Mouse (Mus musculus) erythroblast, embryonic 14.5 days (primary cell): ENCODE data around the gene Tspan18. TPM values are rescaled to one million over a fixed set of nuclear protein-coding genes. Genes with fewer than 3 reads are reported as not detected.

ENCODE experiments used
- H3K27me3 ChIP-seq: 2 replicates; pipeline ENCODE4 v1.6.1; 2012; ENCODE audit warnings: inconsistent platforms; ENCODE audit not compliant: control insufficient read depth
- H3K36me3 ChIP-seq: 2 replicates; pipeline ENCODE4 v1.6.1; 2012; ENCODE audit warnings: mild to moderate bottlenecking, inconsistent platforms; ENCODE audit not compliant: control insufficient read depth
- H3K4me1 ChIP-seq: 2 replicates; pipeline ENCODE4 v1.6.1; 2012; ENCODE audit warnings: inconsistent platforms; ENCODE audit not compliant: control insufficient read depth
- H3K4me3 ChIP-seq: replicated peaks from 2 replicates; pipeline ENCODE3; 2012; ENCODE audit warnings: moderate library complexity, mild to moderate bottlenecking, inconsistent platforms
- H3K9me3 ChIP-seq: 2 replicates; pipeline ENCODE4 v1.6.1; 2012; ENCODE audit warnings: low read length, inconsistent platforms, mixed read lengths; ENCODE audit not compliant: control insufficient read depth
- GATA1 ChIP-seq: IDR thresholded peaks from 2 replicates; pipeline ENCODE4 v1.6.1; 2012; ENCODE audit warnings: low read length, inconsistent platforms, mixed read lengths
- TAL1 ChIP-seq: IDR thresholded peaks from 3 replicates; pipeline ENCODE4 v1.6.1; 2012; ENCODE audit warnings: low read length, inconsistent platforms, mixed read lengths
- polyA plus RNA-seq: library from polyadenylated mRNA; stranded (reverse); fragments of >175 nt; gene quantifications from 2 replicates; pipeline ENCODE4 v1.2.3, GENCODE M21; 2012

Gene Tspan18
- polyA plus RNA-seq, 1 experiment = 0.50 TPM

- TF ChIP-seq GATA1 (no peak), TAL1 (no peak)
- Histone ChIP-seq H3K27me3 (peaks cover 56% of the 10 kb centered on the region), H3K4me1 (no peaks in the 10 kb centered on the region)
These were observed 156.0 kb downstream of the Tspan18 start for GRCm38 (mm10) chr2:93178313-93178677.

GRCm38 (mm10) chr2:93177668-93178312, 156.5 kb downstream of the Tspan18 start:
- no peaks in the 10 kb centered on the region for H3K9me3 ChIP-seq
- TF ChIP-seq GATA1 = no peak
- TF ChIP-seq TAL1 = no peak
- no peak overlapping the region for H3K4me3 ChIP-seq
- H3K4me1 ChIP-seq = no peaks in the 10 kb centered on the region
- H3K27me3 ChIP-seq = peaks cover 56% of the 10 kb centered on the region
- H3K36me3 ChIP-seq = no peaks in the 10 kb centered on the region

More at GRCm38 (mm10) chr2:93178313-93178677, 156.0 kb downstream of the Tspan18 start:
- Histone ChIP-seq H3K9me3 (no peaks in the 10 kb centered on the region), H3K4me3 (no peak overlapping the region), H3K36me3 (no peaks in the 10 kb centered on the region)

- H3K27me3 ChIP-seq = peaks cover 56% of the 10 kb centered on the region
- TF ChIP-seq TAL1 (no peak), GATA1 (no peak)
- H3K9me3 ChIP-seq = no peaks in the 10 kb centered on the region
- no peaks in the 10 kb centered on the region for H3K36me3 ChIP-seq
- H3K4me1 ChIP-seq = no peaks in the 10 kb centered on the region
- H3K4me3 ChIP-seq = no peak overlapping the region
These were observed 157.2 kb downstream of the Tspan18 start for GRCm38 (mm10) chr2:93176871-93177667.

DNA sequence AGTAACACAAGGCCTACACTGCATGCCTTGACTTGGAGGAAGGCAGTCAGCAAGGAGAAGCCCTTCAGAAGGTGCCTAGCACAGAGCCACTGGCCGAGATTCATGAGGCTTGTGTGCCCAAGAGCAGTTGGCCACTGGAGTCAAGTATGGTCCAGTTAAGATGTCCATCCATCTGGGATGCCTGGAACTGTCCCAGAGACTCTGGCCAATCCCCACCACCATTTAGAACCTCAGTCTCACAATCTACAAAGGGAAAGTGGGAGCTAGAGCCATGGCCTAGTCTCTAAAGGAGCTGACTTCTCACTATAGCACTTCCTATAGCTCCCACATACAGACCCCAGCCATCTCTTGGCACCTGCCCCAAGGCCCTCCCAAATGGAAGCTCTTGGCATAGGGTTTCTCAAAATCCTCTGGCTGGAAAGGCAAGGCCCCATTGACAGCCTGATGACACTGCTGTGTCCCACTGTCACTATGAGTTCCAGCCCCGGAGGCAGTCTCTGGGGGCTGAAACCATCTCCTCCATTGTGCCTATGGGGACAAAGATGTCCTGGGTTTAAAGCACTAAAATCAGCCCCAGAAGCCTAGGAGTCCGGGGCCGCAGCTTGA, 158.0 kb downstream of the Tspan18 start:
- TF ChIP-seq TAL1 = no peak
- TF ChIP-seq GATA1 = no peak
- H3K9me3 ChIP-seq = no peaks in the 10 kb centered on the region
- H3K4me1 ChIP-seq = no peaks in the 10 kb centered on the region
- H3K4me3 ChIP-seq = no peak overlapping the region
- H3K27me3 ChIP-seq = peaks cover 50% of the 10 kb centered on the region
- no peaks in the 10 kb centered on the region for H3K36me3 ChIP-seq

- no peak overlapping the region for H3K4me3 ChIP-seq
- H3K4me1 ChIP-seq = no peaks in the 10 kb centered on the region
- H3K27me3 ChIP-seq = peaks cover 45% of the 10 kb centered on the region
- no peaks in the 10 kb centered on the region for H3K9me3 ChIP-seq
- no peaks in the 10 kb centered on the region for H3K36me3 ChIP-seq
- TF ChIP-seq GATA1 (no peak), TAL1 (no peak)
These were observed 158.6 kb downstream of the Tspan18 start for GRCm38 (mm10) chr2:93175721-93176120.

GRCm38 (mm10) chr2:93175278-93175677, 159.0 kb downstream of the Tspan18 start:
- no peaks in the 10 kb centered on the region for H3K9me3 ChIP-seq
- H3K4me1 ChIP-seq = no peaks in the 10 kb centered on the region
- H3K4me3 ChIP-seq = no peak overlapping the region
- peaks cover 41% of the 10 kb centered on the region for H3K27me3 ChIP-seq
- H3K36me3 ChIP-seq = no peaks in the 10 kb centered on the region
- TF ChIP-seq TAL1 (no peak), GATA1 (no peak)

GRCm38 (mm10) chr2:93174159-93174558, 160.1 kb downstream of the Tspan18 start:
- no peak for TF ChIP-seq TAL1
- no peak for TF ChIP-seq GATA1
- no peaks in the 10 kb centered on the region for H3K4me1 ChIP-seq
- no peak overlapping the region for H3K4me3 ChIP-seq
- no peaks in the 10 kb centered on the region for H3K36me3 ChIP-seq
- H3K9me3 ChIP-seq = no peaks in the 10 kb centered on the region
- peaks cover 30% of the 10 kb centered on the region for H3K27me3 ChIP-seq

DNA sequence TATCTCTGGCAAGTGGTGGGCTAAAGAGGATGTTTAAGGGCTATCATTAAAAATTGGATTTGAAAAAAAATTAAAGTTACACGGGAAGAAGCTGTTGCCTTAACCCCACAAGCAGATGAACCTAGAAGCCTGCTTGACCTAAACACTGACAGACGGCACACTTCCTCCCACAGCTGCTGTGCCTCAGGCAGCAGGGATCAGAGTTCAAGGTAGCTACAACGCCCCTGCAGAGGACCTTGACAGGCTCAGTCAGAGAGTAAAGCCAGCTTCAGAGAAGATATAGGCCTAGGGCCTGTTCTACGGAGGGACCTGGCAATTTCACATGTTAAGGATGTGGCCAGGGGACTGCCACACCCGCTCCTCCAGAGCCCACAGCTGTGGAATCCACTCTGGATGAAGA, 161.8 kb downstream of the Tspan18 start:
- H3K27me3 ChIP-seq = peaks cover 14% of the 10 kb centered on the region
- no peak for TF ChIP-seq GATA1
- no peak for TF ChIP-seq TAL1

GRCm38 (mm10) chr2:93171929-93172328, 162.4 kb downstream of the Tspan18 start:
- no peaks in the 10 kb centered on the region for H3K36me3 ChIP-seq
- H3K4me1 ChIP-seq = no peaks in the 10 kb centered on the region
- H3K27me3 ChIP-seq = peaks cover 11% of the 10 kb centered on the region

More for the DNA sequence above, 161.8 kb downstream of the Tspan18 start:
- no peaks in the 10 kb centered on the region for H3K9me3 ChIP-seq
- no peaks in the 10 kb centered on the region for H3K36me3 ChIP-seq
- H3K4me1 ChIP-seq = no peaks in the 10 kb centered on the region
- H3K4me3 ChIP-seq = no peak overlapping the region

More at GRCm38 (mm10) chr2:93171929-93172328, 162.4 kb downstream of the Tspan18 start:
- Histone ChIP-seq H3K9me3 (no peaks in the 10 kb centered on the region), H3K4me3 (no peak overlapping the region)
- TF ChIP-seq TAL1 = no peak
- TF ChIP-seq GATA1 = no peak
